Mouse (Mus musculus) intestine, embryonic 16.5 days (tissue): ENCODE data around the gene Mylk4. TPM values are rescaled to one million over a fixed set of nuclear protein-coding genes. Genes with fewer than 3 reads are reported as not detected.

Experiments used
- ATAC-seq: fragments of 200-750 bp; cut with Nextera tagmentation; 2 replicates; pipeline ENCODE4 v1.8.0; 2017; ENCODE audit warnings: moderate TSS enrichment, moderate library complexity
- H3K27ac ChIP-seq: fragments of 300-500 bp; sonication (generic); 2 replicates; pipeline ENCODE4 v1.5.1; 2014; ENCODE audit warnings: mild to moderate bottlenecking, low read length
- H3K27me3 ChIP-seq: fragments of 300-500 bp; sonication (generic); replicated peaks from 2 replicates; pipeline ENCODE4 v1.6.1; 2014; ENCODE audit warnings: low read length, control low read depth, mixed read lengths; ENCODE audit not compliant: control insufficient read depth, insufficient read depth
- H3K36me3 ChIP-seq: fragments of 300-500 bp; sonication (generic); 2 replicates; pipeline ENCODE4 v1.6.1; 2014; ENCODE audit warnings: low read length, control low read depth; ENCODE audit not compliant: control insufficient read depth, insufficient read depth
- H3K4me1 ChIP-seq: fragments of 300-500 bp; sonication (generic); 2 replicates; pipeline ENCODE4 v1.6.1; 2014; ENCODE audit warnings: low read length, control low read depth, mixed read lengths; ENCODE audit not compliant: control insufficient read depth, insufficient read depth
- H3K4me2 ChIP-seq: fragments of 300-500 bp; sonication (generic); 2 replicates; pipeline ENCODE4 v1.6.1; 2014; ENCODE audit warnings: low read depth, low read length, control low read depth
- H3K4me3 ChIP-seq: fragments of 300-500 bp; sonication (generic); 2 replicates; pipeline ENCODE4 v1.5.1; 2014; ENCODE audit warnings: mild to moderate bottlenecking, low read length
- H3K9ac ChIP-seq: fragments of 300-500 bp; sonication (generic); 2 replicates; pipeline ENCODE4 v1.6.1; 2014; ENCODE audit warnings: low read depth, low read length
- H3K9me3 ChIP-seq: fragments of 300-500 bp; sonication (generic); 2 replicates; pipeline ENCODE4 v1.6.1; 2016; ENCODE audit warnings: low read length, control low read depth; ENCODE audit not compliant: control insufficient read depth
- WGBS: fragments of 180-500 bp; shearing (Covaris S2); extraction: QIAGEN DNeasy Blood & Tissue Kit; methylation state at CpG from one replicate; pipeline ENCODE4 v1.1.7; 2014; 5-methylcytosine and 5-hydroxymethylcytosine counted together
- polyA plus RNA-seq: library from polyadenylated mRNA; unstranded; fragments of >200 nt; fragmentation: Nextera tagmentation; extraction: Ambion mirVana; gene quantifications from 2 replicates; pipeline ENCODE4 v1.2.1, GENCODE M21; 2015

The Mylk4 gene
- polyA plus RNA-seq, 1 experiment from 2014 or later = not detected

GRCm38 (mm10) chr13:32823126-32823525 is 39.4 kb upstream of the Mylk4 start:
- H3K27me3 ChIP-seq = no peaks in the 10 kb centered on the region
- no peak overlapping the region for H3K4me2 ChIP-seq
- no peak overlapping the region for H3K27ac ChIP-seq
- no peak overlapping the region for H3K4me3 ChIP-seq
- no peaks in the 10 kb centered on the region for H3K4me1 ChIP-seq
- no peaks in the 10 kb centered on the region for H3K9me3 ChIP-seq
- ATAC-seq = no peak
- no peak overlapping the region for H3K9ac ChIP-seq
- 86% methylated on average over 6 of the region's 6 CpGs for WGBS
- peaks cover 14% of the 10 kb centered on the region for H3K36me3 ChIP-seq

GRCm38 (mm10) chr13:32821671-32822070 is 37.9 kb upstream of the Mylk4 start:
- over 99% methylated on average over 4 of the region's 4 CpGs for WGBS
- H3K9ac ChIP-seq = no peak overlapping the region
- no peaks in the 10 kb centered on the region for H3K4me1 ChIP-seq
- ATAC-seq = no peak
- peaks cover 14% of the 10 kb centered on the region for H3K36me3 ChIP-seq
- no peak overlapping the region for H3K27ac ChIP-seq
- H3K4me3 ChIP-seq = no peak overlapping the region
- H3K9me3 ChIP-seq = no peaks in the 10 kb centered on the region
- no peak overlapping the region for H3K4me2 ChIP-seq
- H3K27me3 ChIP-seq = no peaks in the 10 kb centered on the region

GRCm38 (mm10) chr13:32819926-32820325 is 36.2 kb upstream of the Mylk4 start:
- no peak for ATAC-seq
- Histone ChIP-seq H3K4me1 (no peaks in the 10 kb centered on the region), H3K27ac (no peak overlapping the region), H3K4me3 (no peak overlapping the region), H3K4me2 (no peak overlapping the region), H3K36me3 (peaks cover 14% of the 10 kb centered on the region), H3K9ac (no peak overlapping the region), H3K27me3 (no peaks in the 10 kb centered on the region), H3K9me3 (no peaks in the 10 kb centered on the region)
- WGBS = 87% methylated on average over 5 of the region's 5 CpGs

- no peak for ATAC-seq
- Histone ChIP-seq H3K9ac (no peak overlapping the region), H3K27ac (no peak overlapping the region), H3K4me2 (no peak overlapping the region), H3K9me3 (no peaks in the 10 kb centered on the region), H3K4me1 (no peaks in the 10 kb centered on the region), H3K27me3 (no peaks in the 10 kb centered on the region), H3K36me3 (peaks cover 14% of the 10 kb centered on the region), H3K4me3 (no peak overlapping the region)
- 92% methylated on average over 3 of the region's 3 CpGs for WGBS
These were observed 35.5 kb upstream of the Mylk4 start for GRCm38 (mm10) chr13:32819241-32819640.

- H3K4me3 ChIP-seq = no peak overlapping the region
- WGBS = 90% methylated on average over 3 of the region's 3 CpGs
- no peak overlapping the region for H3K9ac ChIP-seq
- peaks cover 6% of the 10 kb centered on the region; the same call in 1 of the 2 replicates for H3K36me3 ChIP-seq
- H3K4me2 ChIP-seq = no peak overlapping the region
- ATAC-seq = no peak
- no peak overlapping the region for H3K27ac ChIP-seq
- H3K4me1 ChIP-seq = peaks cover 12% of the 10 kb centered on the region
- H3K27me3 ChIP-seq = no peaks in the 10 kb centered on the region
- no peaks in the 10 kb centered on the region for H3K9me3 ChIP-seq
These were observed 23.9 kb upstream of the Mylk4 start for GRCm38 (mm10) chr13:32807624-32808023.

- 82% methylated on average over 7 of the region's 7 CpGs for WGBS
- peaks cover 12% of the 10 kb centered on the region for H3K4me1 ChIP-seq
- H3K9ac ChIP-seq = no peak overlapping the region
- H3K4me3 ChIP-seq = no peak overlapping the region
- no peak for ATAC-seq
- H3K9me3 ChIP-seq = no peaks in the 10 kb centered on the region
- no peak overlapping the region for H3K27ac ChIP-seq
- H3K4me2 ChIP-seq = no peak overlapping the region
- H3K36me3 ChIP-seq = peaks cover 6% of the 10 kb centered on the region; the same call in 1 of the 2 replicates
- H3K27me3 ChIP-seq = no peaks in the 10 kb centered on the region
These were observed 23.1 kb upstream of the Mylk4 start for GRCm38 (mm10) chr13:32806820-32807219.

- Histone ChIP-seq H3K4me3 (peak overlapping the region; percentile 75; the same call in 1 of the 2 replicates), H3K9me3 (no peaks in the 10 kb centered on the region), H3K36me3 (peaks cover 6% of the 10 kb centered on the region; the same call in 1 of the 2 replicates), H3K27ac (no peak overlapping the region), H3K4me1 (peaks cover 15% of the 10 kb centered on the region), H3K27me3 (no peaks in the 10 kb centered on the region), H3K4me2 (peak overlapping the region; percentile 92), H3K9ac (0 out of 2 replicates have a peak overlapping the region, but pooled peaks have one; percentile 6)
- 73% methylated on average over 4 of the region's 4 CpGs for WGBS
- no peak for ATAC-seq
These were observed 20.1 kb upstream of the Mylk4 start for GRCm38 (mm10) chr13:32803701-32804345.

GRCm38 (mm10) chr13:32802259-32803081 is 18.7 kb upstream of the Mylk4 start, which contains the start of gene D930007J09Rik:
D930007J09Rik (minus strand) TSS chr13:32802849.
- peaks cover 6% of the 10 kb centered on the region; the same call in 1 of the 2 replicates for H3K36me3 ChIP-seq
- no peaks in the 10 kb centered on the region for H3K9me3 ChIP-seq
- peak within 1 kb of the TSS; percentile 84 for H3K27ac ChIP-seq
- no peaks in the 10 kb centered on the region for H3K27me3 ChIP-seq
- peak within 1 kb of the TSS; percentile 75 for H3K4me3 ChIP-seq
- peak; percentile 59 for ATAC-seq
- peak within 1 kb of the TSS; percentile 92 for H3K4me2 ChIP-seq
- peaks cover 15% of the 10 kb centered on the region for H3K4me1 ChIP-seq
- H3K9ac ChIP-seq = peak within 1 kb of the TSS; percentile 82
- WGBS = under 1% methylated on average over 94 of the region's 95 CpGs

GRCm38 (mm10) chr13:32801693-32802221 is 18.0 kb upstream of the Mylk4 start, which contains the start of gene Wrnip1:
Wrnip1 (plus strand) TSS chr13:32802038.
- Histone ChIP-seq H3K27ac (peak within 1 kb of the TSS; percentile 84), H3K9ac (peak within 1 kb of the TSS; percentile 82), H3K4me1 (peaks cover 12% of the 10 kb centered on the region), H3K9me3 (no peaks in the 10 kb centered on the region), H3K4me3 (peak within 1 kb of the TSS; percentile 75), H3K27me3 (no peaks in the 10 kb centered on the region), H3K36me3 (peaks cover 3% of the 10 kb centered on the region; the same call in 1 of the 2 replicates), H3K4me2 (peak within 1 kb of the TSS; percentile 92)
- WGBS = 0% methylated on average over 45 of the region's 51 CpGs
- peak; percentile 95 for ATAC-seq
